Mouse (Mus musculus) kidney, adult 10 weeks (tissue): ENCODE results near the gene Vti1a. TPM values are rescaled to one million over a fixed set of nuclear protein-coding genes. Genes with fewer than 3 reads are reported as not detected.

Experiments used
- polyA plus RNA-seq: library from polyadenylated mRNA; stranded (reverse); fragments of 350-450 nt; fragmentation: Illumina TruSeq; extraction: RNeasy Lipid Tissue Mini Kit (QIAGEN cat#74804); gene quantifications from one replicate; pipeline ENCODE4 v1.2.3, GENCODE M21; 2014; ENCODE audit warnings: low read depth, low replicate concordance

Vti1a gene
- 26.1 TPM for polyA plus RNA-seq

GRCm38 (mm10) chr19:55316109-55316714, at the start of gene Vti1a:
Gene Vti1a (plus strand): TSS chr19:55316295.

GRCm38 (mm10) chr19:55315452-55316108, 515 bp upstream of the Vti1a start, which contains the start of gene Zdhhc6:
Gene Zdhhc6 (minus strand): TSS chr19:55316032.

Other genes with a start within 250 kb of the Vti1a start
- gene Gpam, start 189.1 kb upstream of the Vti1a start, polyA plus RNA-seq = 43.0 TPM
- not detected for gene Tectb, start 135.6 kb upstream of the Vti1a start, polyA plus RNA-seq
- 0.12 TPM for gene Gucy2g, start 75.1 kb upstream of the Vti1a start, polyA plus RNA-seq
- 225 TPM for gene Acsl5, start 64.4 kb upstream of the Vti1a start, polyA plus RNA-seq
- gene Zdhhc6, start 263 bp upstream of the Vti1a start, polyA plus RNA-seq = 111 TPM